Mouse (Mus musculus): ENCODE measurements around the gene Gm21560. TPM values are rescaled to one million over a fixed set of nuclear protein-coding genes. Genes with fewer than 3 reads are reported as not detected.

Gm21560 gene
- polyA plus RNA-seq (2014; fragmentation: Illumina TruSeq; extraction: RNeasy Lipid Tissue Mini Kit (QIAGEN cat#74804)) = not detected

DNA sequence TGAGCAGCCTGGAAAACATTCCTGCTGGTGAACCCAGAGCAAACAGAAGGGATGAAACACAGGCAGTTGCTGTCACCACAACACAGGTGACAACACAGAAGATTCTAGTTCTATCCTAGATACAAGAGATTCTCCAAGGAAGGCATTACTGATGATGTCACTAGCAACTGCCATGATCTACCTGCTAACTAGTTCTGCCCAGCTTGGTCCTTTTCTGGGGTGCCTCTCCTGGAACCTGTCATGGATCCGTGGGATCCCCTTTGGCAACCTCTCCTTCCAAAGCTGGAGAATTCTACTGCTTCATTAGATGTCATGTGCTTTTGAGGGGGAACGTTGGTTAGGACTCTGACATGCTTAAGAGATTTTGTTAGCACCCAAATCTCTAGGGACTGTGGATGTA is at the start of gene Gm21560:
Gm21560 (minus strand) TSS at position 101 of the 400 bp plus-strand sequence.

Other genes with a start within 250 kb of the Gm21560 start
- not detected for gene Gm3453, start 240.2 kb downstream of the Gm21560 start, polyA plus RNA-seq (2014; fragmentation: Illumina TruSeq; extraction: RNeasy Lipid Tissue Mini Kit (QIAGEN cat#74804))
- gene Gm6337, start 161.0 kb downstream of the Gm21560 start, polyA plus RNA-seq (2014; fragmentation: Illumina TruSeq; extraction: RNeasy Lipid Tissue Mini Kit (QIAGEN cat#74804)) = not detected
- not detected for gene Gm8206, start 125.3 kb downstream of the Gm21560 start, polyA plus RNA-seq (2014; fragmentation: Illumina TruSeq; extraction: RNeasy Lipid Tissue Mini Kit (QIAGEN cat#74804))
- 0.83 TPM for gene Gm3468, start 110.6 kb downstream of the Gm21560 start, polyA plus RNA-seq (2014; fragmentation: Illumina TruSeq; extraction: RNeasy Lipid Tissue Mini Kit (QIAGEN cat#74804))
- gene Gm3476, start 93.5 kb downstream of the Gm21560 start, polyA plus RNA-seq (2014; fragmentation: Illumina TruSeq; extraction: RNeasy Lipid Tissue Mini Kit (QIAGEN cat#74804)) = not detected
- not detected for gene Gm3411, start 68.0 kb upstream of the Gm21560 start, polyA plus RNA-seq (2014; fragmentation: Illumina TruSeq; extraction: RNeasy Lipid Tissue Mini Kit (QIAGEN cat#74804))
- not detected for gene Gm21103, start 85.6 kb upstream of the Gm21560 start, polyA plus RNA-seq (2014; fragmentation: Illumina TruSeq; extraction: RNeasy Lipid Tissue Mini Kit (QIAGEN cat#74804))
- not detected for gene Gm3618, start 124.4 kb upstream of the Gm21560 start, polyA plus RNA-seq (2014; fragmentation: Illumina TruSeq; extraction: RNeasy Lipid Tissue Mini Kit (QIAGEN cat#74804))
- not detected for gene Gm16440, start 171.0 kb upstream of the Gm21560 start, polyA plus RNA-seq (2014; fragmentation: Illumina TruSeq; extraction: RNeasy Lipid Tissue Mini Kit (QIAGEN cat#74804))
- gene Gm3591, start 193.2 kb upstream of the Gm21560 start, polyA plus RNA-seq (2014; fragmentation: Illumina TruSeq; extraction: RNeasy Lipid Tissue Mini Kit (QIAGEN cat#74804)) = 0.31 TPM
- gene Gm3594, start 225.3 kb upstream of the Gm21560 start, polyA plus RNA-seq (2014; fragmentation: Illumina TruSeq; extraction: RNeasy Lipid Tissue Mini Kit (QIAGEN cat#74804)) = not detected

Data from ovary, adult 10 weeks (tissue).